Mouse (Mus musculus) kidney, postnatal 0 days (tissue): ENCODE measurements around the gene Gimap8. TPM values are rescaled to one million over a fixed set of nuclear protein-coding genes. Genes with fewer than 3 reads are reported as not detected.

Source experiments
- ATAC-seq: fragments of 200-750 bp; cut with Nextera tagmentation; replicated peaks from 2 replicates; pipeline ENCODE4 v1.8.0; 2017; ENCODE audit warnings: low read depth, moderate number of reproducible peaks, moderate TSS enrichment, moderate library complexity; ENCODE audit not compliant: low FRiP score
- DNase-seq: peaks from one replicate; pipeline ENCODE4 v3.0.0-alpha.2; 2016; ENCODE audit warnings: low spot score
- H3K27ac ChIP-seq: fragments of 300-500 bp; sonication (generic); 2 replicates; pipeline ENCODE4 v1.5.1; 2014; ENCODE audit warnings: mild to moderate bottlenecking
- H3K27me3 ChIP-seq: fragments of 300-500 bp; sonication (generic); 2 replicates; pipeline ENCODE4 v1.6.1; 2014; ENCODE audit warnings: low read length, mixed read lengths; ENCODE audit not compliant: insufficient read depth
- H3K36me3 ChIP-seq: fragments of 300-500 bp; sonication (generic); 2 replicates; pipeline ENCODE4 v1.6.1; 2014; ENCODE audit warnings: low read length, mixed read lengths; ENCODE audit not compliant: insufficient read depth
- H3K4me1 ChIP-seq: fragments of 300-500 bp; sonication (generic); replicated peaks from 2 replicates; pipeline ENCODE4 v1.6.1; 2014; ENCODE audit warnings: antibody characterized with exemption, low read length, mixed read lengths; ENCODE audit not compliant: insufficient read depth
- H3K4me2 ChIP-seq: fragments of 300-500 bp; sonication (generic); 2 replicates; pipeline ENCODE4 v1.6.1; 2014; ENCODE audit warnings: mild to moderate bottlenecking, low read length, moderate library complexity, mixed read lengths
- H3K4me3 ChIP-seq: fragments of 300-500 bp; sonication (generic); replicated peaks from 2 replicates; pipeline ENCODE4 v1.5.1; 2014; ENCODE audit warnings: low read depth, low read length
- H3K9ac ChIP-seq: fragments of 300-500 bp; sonication (generic); 2 replicates; pipeline ENCODE4 v1.6.1; 2014; ENCODE audit warnings: low read depth, low read length
- H3K9me3 ChIP-seq: fragments of 300-500 bp; sonication (generic); replicated peaks from 2 replicates; pipeline ENCODE4 v1.6.1; 2016; ENCODE audit warnings: low read length, inconsistent platforms, mixed read lengths
- CTCF ChIP-seq: IDR thresholded peaks from 2 replicates; pipeline ENCODE4 v1.5.1; 2016; ENCODE audit warnings: antibody characterized with exemption, low read depth, mild to moderate bottlenecking, moderate library complexity
- WGBS: fragments of 180-500 bp; shearing (Covaris S2); extraction: QIAGEN DNeasy Blood & Tissue Kit; methylation state at CpG from one replicate; pipeline ENCODE4 v1.1.7; 2014; 5-methylcytosine and 5-hydroxymethylcytosine counted together
- polyA plus RNA-seq: library from polyadenylated mRNA; unstranded; fragments of >200 nt; fragmentation: Nextera tagmentation; extraction: Ambion mirVana; gene quantifications from 2 replicates; pipeline ENCODE4 v1.2.1, GENCODE M21; 2015

Gimap8 gene
- 4.2 and 4.5 TPM in 2 replicates for polyA plus RNA-seq

GRCm38 (mm10) chr6:48646995-48647394 lies at the start of gene Gimap8:
Gene Gimap8 (plus strand): TSS chr6:48647234.
- no peak within 1 kb of the TSS for H3K9ac ChIP-seq
- WGBS, result 29% methylated on average over 3 of the region's 3 CpGs
- H3K4me3 ChIP-seq, result no peak within 1 kb of the TSS
- no peaks in the 10 kb centered on the region for H3K4me1 ChIP-seq
- no peaks in the 10 kb centered on the region for H3K36me3 ChIP-seq
- H3K27me3 ChIP-seq, result no peaks in the 10 kb centered on the region
- H3K9me3 ChIP-seq, result no peaks in the 10 kb centered on the region
- ATAC-seq (0 out of 2 replicates have a peak, but pooled peaks have one; percentile 42), DNase-seq (peak; percentile 67)
- H3K4me2 ChIP-seq, result peak within 1 kb of the TSS; percentile 21; the same call in 1 of the 2 replicates
- TF ChIP-seq CTCF, result peak; percentile 71
- H3K27ac ChIP-seq, result no peak within 1 kb of the TSS

GRCm38 (mm10) chr6:48600594-48600993 lies 46.4 kb upstream of the Gimap8 start:
- peaks cover 4% of the 10 kb centered on the region for H3K9me3 ChIP-seq
- 0 out of 2 replicates have a peak, but pooled peaks cover 6% of the 10 kb centered on the region for H3K4me1 ChIP-seq
- no peak for TF ChIP-seq CTCF
- ATAC-seq, result no peak
- DNase-seq, result no peak
- no peak overlapping the region for H3K4me3 ChIP-seq
- H3K9ac ChIP-seq, result no peak overlapping the region
- H3K27ac ChIP-seq, result peak overlapping the region; percentile 85; the same call in 1 of the 2 replicates
- peaks cover 36% of the 10 kb centered on the region for H3K36me3 ChIP-seq
- WGBS, result 92% methylated on average over 1 of the region's 1 CpGs
- H3K27me3 ChIP-seq, result no peaks in the 10 kb centered on the region
- no peak overlapping the region for H3K4me2 ChIP-seq

GRCm38 (mm10) chr6:48601271-48602079 lies 45.6 kb upstream of the Gimap8 start, which contains the start of gene Zfp775:
Gene Zfp775 (plus strand): TSS chr6:48602063.
- H3K36me3 ChIP-seq, result peaks cover 27% of the 10 kb centered on the region
- H3K4me2 ChIP-seq, result peak within 1 kb of the TSS; percentile 86
- H3K9ac ChIP-seq, result peak within 1 kb of the TSS; percentile 70
- H3K9me3 ChIP-seq, result peaks cover 4% of the 10 kb centered on the region
- TF ChIP-seq CTCF, result peak; percentile 19; the same call in 1 of the 2 replicates
- DNase-seq (peak; percentile 98), ATAC-seq (peak; percentile 99)
- 0 out of 2 replicates have a peak, but pooled peaks cover 6% of the 10 kb centered on the region for H3K4me1 ChIP-seq
- WGBS, result 4% methylated on average over 42 of the region's 42 CpGs
- H3K4me3 ChIP-seq, result peak within 1 kb of the TSS; percentile 70
- H3K27ac ChIP-seq, result peak within 1 kb of the TSS; percentile 85
- H3K27me3 ChIP-seq, result no peaks in the 10 kb centered on the region

GRCm38 (mm10) chr6:48602080-48602741 lies 44.8 kb upstream of the Gimap8 start:
- WGBS, result under 1% methylated on average over 28 of the region's 28 CpGs
- no peaks in the 10 kb centered on the region for H3K27me3 ChIP-seq

GRCm38 (mm10) chr6:48608124-48608523 lies 38.9 kb upstream of the Gimap8 start:
- TF ChIP-seq CTCF, result no peak
- Histone ChIP-seq H3K9me3 (no peaks in the 10 kb centered on the region), H3K27me3 (no peaks in the 10 kb centered on the region), H3K4me3 (no peak overlapping the region), H3K9ac (no peak overlapping the region), H3K4me1 (no peaks in the 10 kb centered on the region), H3K27ac (no peak overlapping the region), H3K36me3 (peaks cover 2% of the 10 kb centered on the region; the same call in 1 of the 2 replicates), H3K4me2 (no peak overlapping the region)
- 46% methylated on average over 2 of the region's 2 CpGs for WGBS
- ATAC-seq (no peak), DNase-seq (no peak)

More at GRCm38 (mm10) chr6:48602080-48602741, 44.8 kb upstream of the Gimap8 start:
- H3K9ac ChIP-seq, result peak overlapping the region; percentile 70
- peak overlapping the region; percentile 86 for H3K4me2 ChIP-seq
- H3K27ac ChIP-seq, result peak overlapping the region; percentile 74
- ATAC-seq (no peak; the same call in 1 of the 2 replicates), DNase-seq (peak; percentile 58)
- H3K9me3 ChIP-seq, result peaks cover under 1% of the 10 kb centered on the region
- TF ChIP-seq CTCF, result no peak
- 0 out of 2 replicates have a peak, but pooled peaks cover 6% of the 10 kb centered on the region for H3K4me1 ChIP-seq
- peak overlapping the region; percentile 70 for H3K4me3 ChIP-seq
- H3K36me3 ChIP-seq, result peaks cover 20% of the 10 kb centered on the region

- Histone ChIP-seq H3K4me1 (no peaks in the 10 kb centered on the region), H3K27me3 (no peaks in the 10 kb centered on the region), H3K9me3 (no peaks in the 10 kb centered on the region), H3K27ac (no peak overlapping the region), H3K4me2 (no peak overlapping the region), H3K4me3 (no peak overlapping the region), H3K36me3 (peaks cover 13% of the 10 kb centered on the region; the same call in 1 of the 2 replicates), H3K9ac (no peak overlapping the region)
- DNase-seq (no peak), ATAC-seq (no peak)
- TF ChIP-seq CTCF, result no peak
- 70% methylated on average over 7 of the region's 7 CpGs for WGBS
These were observed 37.5 kb upstream of the Gimap8 start for GRCm38 (mm10) chr6:48609512-48609911.
